Comparison of ENCODE assay signal across 9 mouse cellular contexts in the genomic region with DNA sequence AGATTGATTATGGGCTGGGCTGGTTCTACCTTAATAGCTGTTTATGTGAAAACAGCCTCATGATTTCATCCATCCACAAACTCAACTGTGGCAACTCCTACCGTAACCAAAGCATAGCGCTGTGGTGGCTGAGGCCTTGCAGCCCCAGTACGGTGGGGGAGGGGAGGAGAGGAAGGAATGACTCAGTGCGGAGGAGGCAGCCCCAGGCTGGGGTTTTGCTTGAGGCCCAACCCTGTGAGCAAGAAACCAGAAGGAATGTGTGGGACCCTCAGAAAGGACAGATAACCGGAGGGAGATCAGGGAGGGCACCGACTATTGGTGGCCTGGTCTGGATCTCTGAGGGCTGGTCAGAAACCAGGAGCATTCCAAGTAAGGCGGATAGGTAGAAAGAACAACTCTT. TPM values are rescaled to one million over a fixed set of nuclear protein-coding genes. Genes with fewer than 3 reads are reported as not detected.
A peak's percentile ranks its signal among the peaks of the same experiment; 100 is the strongest.
DNase-seq lines count a peak whose midpoint lies in the region; ATAC-seq and TF ChIP-seq lines count a peak whose summit lies in the region.
"Had no signal": no experiment of that assay in that cellular context is flagged by ENCODE, and none has a peak within 500 bp of the region (broad histone marks: within the 10 kb centered on the region; RNA-seq: fewer than 3 reads in every experiment).

No protein-coding gene starts in this region.

- no peak overlapping the region for H3K27ac ChIP-seq in lung, embryonic 14.5 days (ENCODE audit: low read depth)
- H3K27ac ChIP-seq in embryonic fibroblast, embryonic 13.5 days (ENCODE audit: insufficient read depth, low read length): peak overlapping the region; percentile 36
- peak overlapping the region; percentile 96 for H3K27ac ChIP-seq in limb, embryonic 12.5 days
- peak overlapping the region; percentile 24; the same call in 1 of the 2 replicates for H3K27ac ChIP-seq in small intestine, adult 2 months (ENCODE audit: insufficient read depth, low read depth, low read length)
- H3K27ac ChIP-seq in hindbrain, embryonic 14.5 days: no peak overlapping the region
- H3K27ac ChIP-seq: lung, embryonic 15.5 days had no signal

- H3K4me1 ChIP-seq in lung, embryonic 14.5 days (ENCODE audit: insufficient read depth): peaks cover 31% of the 10 kb centered on the region
- H3K4me1 ChIP-seq in lung, adult 2 months (ENCODE audit: control insufficient read depth, insufficient read depth, low read length): 0 out of 2 replicates have a peak, but pooled peaks cover 5% of the 10 kb centered on the region
- H3K4me1 ChIP-seq in embryonic fibroblast, embryonic 13.5 days (ENCODE audit: control insufficient read depth, insufficient read depth, low read length): peaks cover 11% of the 10 kb centered on the region
- peaks cover 60% of the 10 kb centered on the region for H3K4me1 ChIP-seq in limb, embryonic 12.5 days (replicated peaks)
- peaks cover 22% of the 10 kb centered on the region for H3K4me1 ChIP-seq in small intestine, adult 2 months (ENCODE audit: control insufficient read depth, insufficient read depth, insufficient read length, low read length)
- peaks cover 26% of the 10 kb centered on the region for H3K4me1 ChIP-seq in hindbrain, embryonic 14.5 days (replicated peaks; ENCODE audit: control insufficient read depth, insufficient read depth, low read length)

- peak; percentile 59 for DNase-seq in lung, embryonic 14.5 days
- DNase-seq in lung, adult 2 months: no peak
- no peak for DNase-seq in cerebellum, adult 11-12 months
- DNase-seq in hindbrain, embryonic 14.5 days (ENCODE audit: low spot score): no peak

- no peaks in the 10 kb centered on the region for H3K9me3 ChIP-seq in lung, embryonic 14.5 days (ENCODE audit: low read depth, low read length)
- H3K9me3 ChIP-seq in limb, embryonic 12.5 days: no peaks in the 10 kb centered on the region
- H3K9me3 ChIP-seq in hindbrain, embryonic 14.5 days (ENCODE audit: control insufficient read depth, low read length): no peaks in the 10 kb centered on the region
- H3K9me3 ChIP-seq: lung, embryonic 15.5 days had no signal

- no peak for TF ChIP-seq CTCF in lung, embryonic 14.5 days (IDR thresholded peaks at IDR 0.05; ENCODE audit: low read depth)
- TF ChIP-seq CTCF in lung, adult 2 months (IDR thresholded peaks at IDR 0.05; ENCODE audit: insufficient read depth, low read length): no peak
- TF ChIP-seq CTCF in embryonic fibroblast, embryonic 13.5 days (IDR thresholded peaks at IDR 0.05; ENCODE audit: borderline replicate concordance, insufficient read depth, low read length): no peak
- no peak for TF ChIP-seq CTCF in small intestine, adult 2 months (IDR thresholded peaks at IDR 0.05; ENCODE audit: extremely low read depth, insufficient read length, insufficient replicate concordance, low read depth, low read length)

- H3K9ac ChIP-seq in lung, embryonic 14.5 days: no peak overlapping the region
- H3K9ac ChIP-seq in limb, embryonic 12.5 days (replicated peaks): no peak overlapping the region
- no peak overlapping the region for H3K9ac ChIP-seq in hindbrain, embryonic 14.5 days
- H3K9ac ChIP-seq: lung, embryonic 15.5 days had no signal

- H3K4me3 ChIP-seq in lung, embryonic 14.5 days (ENCODE audit: low read depth, low read length): no peak overlapping the region
- no peak overlapping the region for H3K4me3 ChIP-seq in lung, adult 2 months (replicated peaks; ENCODE audit: extremely low read depth, low read depth, low read length)
- no peak overlapping the region for H3K4me3 ChIP-seq in embryonic fibroblast, embryonic 13.5 days (ENCODE audit: insufficient read depth, low read length)
- no peak overlapping the region for H3K4me3 ChIP-seq in limb, embryonic 12.5 days (replicated peaks)
- H3K4me3 ChIP-seq in small intestine, adult 2 months (ENCODE audit: low read depth, low read length): no peak overlapping the region
- no peak overlapping the region for H3K4me3 ChIP-seq in hindbrain, embryonic 14.5 days (replicated peaks; ENCODE audit: low read length)
- H3K4me3 ChIP-seq: lung, embryonic 15.5 days had no signal

- no peaks in the 10 kb centered on the region for H3K36me3 ChIP-seq in lung, embryonic 14.5 days (ENCODE audit: insufficient read depth)
- H3K36me3 ChIP-seq in limb, embryonic 12.5 days: no peaks in the 10 kb centered on the region
- H3K36me3 ChIP-seq in small intestine, adult 2 months (ENCODE audit: control insufficient read depth, insufficient read depth, low read length): peaks cover 18% of the 10 kb centered on the region
- H3K36me3 ChIP-seq in hindbrain, embryonic 14.5 days (replicated peaks; ENCODE audit: control insufficient read depth, insufficient read depth): no peaks in the 10 kb centered on the region
- H3K36me3 ChIP-seq: lung, embryonic 15.5 days had no signal

- 44% methylated on average over 7 of the region's 7 CpGs for WGBS in lung, embryonic 14.5 days
- WGBS in lung, adult 2 months: 61% methylated on average over 7 of the region's 7 CpGs
- 42% methylated on average over 7 of the region's 7 CpGs for WGBS in limb, embryonic 12.5 days
- 86% methylated on average over 7 of the region's 7 CpGs for WGBS in small intestine, adult 2 months
- WGBS in hindbrain, embryonic 14.5 days: 55% methylated on average over 7 of the region's 7 CpGs

- H3K4me2 ChIP-seq in lung, embryonic 14.5 days: no peak overlapping the region
- no peak overlapping the region for H3K4me2 ChIP-seq in limb, embryonic 12.5 days
- H3K4me2 ChIP-seq in hindbrain, embryonic 14.5 days (replicated peaks): no peak overlapping the region
- H3K4me2 ChIP-seq: lung, embryonic 15.5 days had no signal

- no peaks in the 10 kb centered on the region for H3K27me3 ChIP-seq in lung, embryonic 14.5 days (ENCODE audit: insufficient read depth, low read length)
- no peaks in the 10 kb centered on the region for H3K27me3 ChIP-seq in limb, embryonic 12.5 days
- no peaks in the 10 kb centered on the region for H3K27me3 ChIP-seq in small intestine, adult 2 months (ENCODE audit: control insufficient read depth, insufficient read depth, low read length)
- no peaks in the 10 kb centered on the region for H3K27me3 ChIP-seq in hindbrain, embryonic 14.5 days (ENCODE audit: control insufficient read depth, insufficient read depth, low read length)
- H3K27me3 ChIP-seq: lung, embryonic 15.5 days had no signal

- ATAC-seq in lung, embryonic 14.5 days (ENCODE audit: insufficient read depth): no peak
- peak; percentile 95 for ATAC-seq in activated CD4-positive, CD25-positive, alpha-beta regulatory T cell, adult 4 months
- no peak for ATAC-seq in limb, embryonic 12.5 days (ENCODE audit: insufficient number of reproducible peaks, insufficient read depth, low FRiP score, low TSS enrichment, low read depth)
- no peak for ATAC-seq in hindbrain, embryonic 14.5 days (ENCODE audit: low FRiP score)

- no peak for TF ChIP-seq POLR2A in lung, adult 2 months (IDR thresholded peaks at IDR 0.05; ENCODE audit: borderline replicate concordance, extremely low read depth, low read depth, low read length)
- 0 out of 2 replicates have a peak, but pooled peaks have one; percentile 20 for TF ChIP-seq POLR2A in embryonic fibroblast, embryonic 13.5 days (IDR thresholded peaks at IDR 0.05; ENCODE audit: low read depth, low read length)
- no peak for TF ChIP-seq POLR2A in small intestine, adult 2 months (IDR thresholded peaks at IDR 0.05; ENCODE audit: low read depth, low read length)

RNA-seq across cellular contexts. Expression of a gene that starts 17.0 kb away (rescaled TPM):
- polyA plus RNA-seq in lung, embryonic 14.5 days (2014; fragmentation: Nextera tagmentation; extraction: Ambion mirVana): 0.84 and 1.1 TPM in 2 replicates
- polyA plus RNA-seq in lung, adult 2 months (2012; rRNA removed): 9.8 and 18.6 TPM in 2 replicates
- polyA plus RNA-seq in activated CD4-positive, CD25-positive, alpha-beta regulatory T cell, adult 4 months (2017; shearing (Covaris generic)): 1 to 10 TPM; 6.1 to 9.0 TPM
- polyA plus RNA-seq in embryonic fibroblast, embryonic 13.5 days (2011; ENCODE audit: insufficient read length, low read depth, missing spikeins): 3.9 and 4.8 TPM in 2 replicates
- polyA plus RNA-seq in limb, embryonic 12.5 days (2016; fragmentation: Nextera tagmentation; extraction: Ambion mirVana): 4.6 and 6.8 TPM in 2 replicates
- polyA plus RNA-seq in small intestine, adult 2 months (2012; rRNA removed): 24.9 and 32.1 TPM in 2 replicates
- polyA plus RNA-seq in hindbrain, embryonic 14.5 days (2014; fragmentation: Nextera tagmentation; extraction: Ambion mirVana): 2.0 and 2.1 TPM in 2 replicates

RNA-seq across cellular contexts. Expression of a gene that starts 54.1 kb away (rescaled TPM):
- polyA plus RNA-seq in lung, embryonic 14.5 days (2014; fragmentation: Nextera tagmentation; extraction: Ambion mirVana): 0.27 and 0.30 TPM in 2 replicates
- polyA plus RNA-seq in lung, adult 2 months (2012; rRNA removed): 0.77 and 1.4 TPM in 2 replicates
- polyA plus RNA-seq in activated CD4-positive, CD25-positive, alpha-beta regulatory T cell, adult 4 months (2017; shearing (Covaris generic)): not detected
- polyA plus RNA-seq in embryonic fibroblast, embryonic 13.5 days (2011; ENCODE audit: insufficient read length, low read depth, missing spikeins): not detected in 2 replicates
- not detected in 2 replicates for polyA plus RNA-seq in limb, embryonic 12.5 days (2016; fragmentation: Nextera tagmentation; extraction: Ambion mirVana)
- 1.4 and 449 TPM in 2 replicates for polyA plus RNA-seq in small intestine, adult 2 months (2012; rRNA removed)
- not detected in 2 replicates for polyA plus RNA-seq in hindbrain, embryonic 14.5 days (2014; fragmentation: Nextera tagmentation; extraction: Ambion mirVana)

RNA-seq across cellular contexts. Expression of a gene that starts 57.1 kb away (rescaled TPM):
- polyA plus RNA-seq in lung, embryonic 14.5 days (2014; fragmentation: Nextera tagmentation; extraction: Ambion mirVana): 0.08 and 0.22 TPM in 2 replicates
- 0.41 and 1.5 TPM in 2 replicates for polyA plus RNA-seq in lung, adult 2 months (2012; rRNA removed)
- not detected for polyA plus RNA-seq in activated CD4-positive, CD25-positive, alpha-beta regulatory T cell, adult 4 months (2017; shearing (Covaris generic))
- not detected in 2 replicates for polyA plus RNA-seq in embryonic fibroblast, embryonic 13.5 days (2011; ENCODE audit: insufficient read length, low read depth, missing spikeins)
- polyA plus RNA-seq in limb, embryonic 12.5 days (2016; fragmentation: Nextera tagmentation; extraction: Ambion mirVana): 0.14 and 0.23 TPM in 2 replicates
- polyA plus RNA-seq in small intestine, adult 2 months (2012; rRNA removed): 1.0 and 17.2 TPM in 2 replicates
- 0.83 and 1.1 TPM in 2 replicates for polyA plus RNA-seq in hindbrain, embryonic 14.5 days (2014; fragmentation: Nextera tagmentation; extraction: Ambion mirVana)

Comparison
In these comparisons a context has a peak if more than half of its experiments do, and no peak if none do; other contexts are left out.
1. H3K27ac ChIP-seq: peak in embryonic fibroblast, embryonic 13.5 days (single experiment), limb, embryonic 12.5 days (single experiment) and small intestine, adult 2 months (single experiment); none in lung, embryonic 14.5 days (single experiment) and hindbrain, embryonic 14.5 days (single experiment).